Mouse (Mus musculus): ENCODE results near the gene Etv2.

The Etv2 gene

GRCm38 (mm10) chr7:30615049-30615760 is 20.4 kb downstream of the Etv2 start:
- ATAC-seq (ENCODE audit: insufficient number of reproducible peaks, low FRiP score, low TSS enrichment) = no peak

- ATAC-seq (ENCODE audit: insufficient number of reproducible peaks, low FRiP score, low TSS enrichment) = no peak
Measured at GRCm38 (mm10) chr7:30614454-30614853, 21.2 kb downstream of the Etv2 start.

GRCm38 (mm10) chr7:30613529-30614112 is 22.0 kb downstream of the Etv2 start:
- ATAC-seq (ENCODE audit: insufficient number of reproducible peaks, low FRiP score, low TSS enrichment) = no peak

- ATAC-seq (ENCODE audit: insufficient number of reproducible peaks, low FRiP score, low TSS enrichment) = no peak
Measured at GRCm38 (mm10) chr7:30612654-30613402, 22.8 kb downstream of the Etv2 start, which contains the start of gene Upk1a. Upk1a (minus strand) TSS chr7:30612847.

GRCm38 (mm10) chr7:30610043-30610442 is 25.6 kb downstream of the Etv2 start:
- ATAC-seq (ENCODE audit: insufficient number of reproducible peaks, low FRiP score, low TSS enrichment) = no peak

- ATAC-seq (ENCODE audit: insufficient number of reproducible peaks, low FRiP score, low TSS enrichment) = no peak
Measured at GRCm38 (mm10) chr7:30608476-30608875, 27.2 kb downstream of the Etv2 start.

- ATAC-seq (ENCODE audit: insufficient number of reproducible peaks, low FRiP score, low TSS enrichment) = no peak
Measured at GRCm38 (mm10) chr7:30607706-30608309, 27.8 kb downstream of the Etv2 start.

- no peak for ATAC-seq (ENCODE audit: insufficient number of reproducible peaks, low FRiP score, low TSS enrichment)
Measured at GRCm38 (mm10) chr7:30604944-30605343, 30.7 kb downstream of the Etv2 start.

- no peak for ATAC-seq (ENCODE audit: insufficient number of reproducible peaks, low FRiP score, low TSS enrichment)
Measured at GRCm38 (mm10) chr7:30604424-30604823, 31.2 kb downstream of the Etv2 start.

GRCm38 (mm10) chr7:30602583-30602982 is 33.1 kb downstream of the Etv2 start:
- ATAC-seq (ENCODE audit: insufficient number of reproducible peaks, low FRiP score, low TSS enrichment) = no peak

- ATAC-seq (ENCODE audit: insufficient number of reproducible peaks, low FRiP score, low TSS enrichment) = no peak
Measured at GRCm38 (mm10) chr7:30600651-30601050, 35.0 kb downstream of the Etv2 start.

GRCm38 (mm10) chr7:30599933-30600353 is 35.7 kb downstream of the Etv2 start:
- ATAC-seq (ENCODE audit: insufficient number of reproducible peaks, low FRiP score, low TSS enrichment) = peak; percentile 97

- no peak for ATAC-seq (ENCODE audit: insufficient number of reproducible peaks, low FRiP score, low TSS enrichment)
Measured at GRCm38 (mm10) chr7:30598786-30599185, 36.9 kb downstream of the Etv2 start, which contains the start of gene Zbtb32. Zbtb32 (minus strand) TSS chr7:30598909.

GRCm38 (mm10) chr7:30596811-30597210 is 38.8 kb downstream of the Etv2 start:
- no peak for ATAC-seq (ENCODE audit: insufficient number of reproducible peaks, low FRiP score, low TSS enrichment)

GRCm38 (mm10) chr7:30596093-30596492 is 39.6 kb downstream of the Etv2 start:
- ATAC-seq (ENCODE audit: insufficient number of reproducible peaks, low FRiP score, low TSS enrichment) = no peak

GRCm38 (mm10) chr7:30594510-30595024 is 41.1 kb downstream of the Etv2 start:
- no peak for ATAC-seq (ENCODE audit: insufficient number of reproducible peaks, low FRiP score, low TSS enrichment)

GRCm38 (mm10) chr7:30593579-30594509 is 41.8 kb downstream of the Etv2 start:
- ATAC-seq (ENCODE audit: insufficient number of reproducible peaks, low FRiP score, low TSS enrichment) = no peak

- ATAC-seq (ENCODE audit: insufficient number of reproducible peaks, low FRiP score, low TSS enrichment) = no peak
Measured at GRCm38 (mm10) chr7:30592772-30593423, 42.8 kb downstream of the Etv2 start.

GRCm38 (mm10) chr7:30591605-30591951 is 44.1 kb downstream of the Etv2 start:
- no peak for ATAC-seq (ENCODE audit: insufficient number of reproducible peaks, low FRiP score, low TSS enrichment)
